Mouse (Mus musculus) liver, embryonic 16.5 days (tissue): ENCODE measurements at regions not wholly inside any gene's neighbourhood (a gene's known extent, or its start where the extent isn't known, plus 50 kb on each side); places are given as distances from the start of the nearest gene placed in this dataset.

Experiments
- ATAC-seq: fragments of 200-750 bp; cut with Nextera tagmentation; 2 replicates; pipeline ENCODE4 v1.8.0; 2017; ENCODE audit warnings: low read depth, mild to moderate bottlenecking, moderate number of reproducible peaks, moderate library complexity
- H3K27ac ChIP-seq: fragments of 300-500 bp; sonication (generic); 2 replicates; pipeline ENCODE4 v1.5.1; 2014; ENCODE audit warnings: mild to moderate bottlenecking, low read length
- H3K27me3 ChIP-seq: fragments of 300-500 bp; sonication (generic); 2 replicates; pipeline ENCODE4 v1.6.1; 2014; ENCODE audit warnings: low read depth, low read length, mixed read lengths; ENCODE audit not compliant: control insufficient read depth, insufficient read depth
- H3K36me3 ChIP-seq: fragments of 300-500 bp; sonication (generic); 2 replicates; pipeline ENCODE4 v1.6.1; 2014; ENCODE audit warnings: mild to moderate bottlenecking; ENCODE audit not compliant: control insufficient read depth, insufficient read depth
- H3K4me1 ChIP-seq: fragments of 300-500 bp; sonication (generic); 2 replicates; pipeline ENCODE4 v1.6.1; 2014; ENCODE audit warnings: low read depth, low read length, mixed read lengths; ENCODE audit not compliant: control insufficient read depth
- H3K4me2 ChIP-seq: fragments of 300-500 bp; sonication (generic); 2 replicates; pipeline ENCODE4 v1.6.1; 2014; ENCODE audit warnings: low read depth, low read length, mixed read lengths
- H3K4me3 ChIP-seq: fragments of 300-500 bp; sonication (generic); 2 replicates; pipeline ENCODE4 v1.5.1; 2014; ENCODE audit warnings: low read depth, mild to moderate bottlenecking, low read length
- H3K9ac ChIP-seq: fragments of 300-500 bp; sonication (generic); 2 replicates; pipeline ENCODE4 v1.6.1; 2014; ENCODE audit warnings: low read depth, low read length
- H3K9me3 ChIP-seq: fragments of 300-500 bp; sonication (generic); replicated peaks from 2 replicates; pipeline ENCODE4 v1.6.1; 2016; ENCODE audit warnings: low read length; ENCODE audit not compliant: control insufficient read depth
- WGBS: fragments of 180-500 bp; shearing (Covaris S2); extraction: QIAGEN DNeasy Blood & Tissue Kit; methylation state at CpG from one replicate; pipeline ENCODE4 v1.1.7; 2014; ENCODE audit not compliant: insufficient replicate concordance; 5-methylcytosine and 5-hydroxymethylcytosine counted together

GRCm38 (mm10) chr9:118302785-118303384 lies 152.9 kb upstream of the Cmc1 start:
- no peaks in the 10 kb centered on the region for H3K4me1 ChIP-seq
- 65% methylated on average over 11 of the region's 11 CpGs for WGBS
- no peak for ATAC-seq
- H3K36me3 ChIP-seq: no peaks in the 10 kb centered on the region
- no peak overlapping the region for H3K27ac ChIP-seq
- H3K9ac ChIP-seq: no peak overlapping the region
- no peaks in the 10 kb centered on the region for H3K27me3 ChIP-seq
- H3K4me3 ChIP-seq: no peak overlapping the region
- no peak overlapping the region for H3K4me2 ChIP-seq
- no peaks in the 10 kb centered on the region for H3K9me3 ChIP-seq

DNA sequence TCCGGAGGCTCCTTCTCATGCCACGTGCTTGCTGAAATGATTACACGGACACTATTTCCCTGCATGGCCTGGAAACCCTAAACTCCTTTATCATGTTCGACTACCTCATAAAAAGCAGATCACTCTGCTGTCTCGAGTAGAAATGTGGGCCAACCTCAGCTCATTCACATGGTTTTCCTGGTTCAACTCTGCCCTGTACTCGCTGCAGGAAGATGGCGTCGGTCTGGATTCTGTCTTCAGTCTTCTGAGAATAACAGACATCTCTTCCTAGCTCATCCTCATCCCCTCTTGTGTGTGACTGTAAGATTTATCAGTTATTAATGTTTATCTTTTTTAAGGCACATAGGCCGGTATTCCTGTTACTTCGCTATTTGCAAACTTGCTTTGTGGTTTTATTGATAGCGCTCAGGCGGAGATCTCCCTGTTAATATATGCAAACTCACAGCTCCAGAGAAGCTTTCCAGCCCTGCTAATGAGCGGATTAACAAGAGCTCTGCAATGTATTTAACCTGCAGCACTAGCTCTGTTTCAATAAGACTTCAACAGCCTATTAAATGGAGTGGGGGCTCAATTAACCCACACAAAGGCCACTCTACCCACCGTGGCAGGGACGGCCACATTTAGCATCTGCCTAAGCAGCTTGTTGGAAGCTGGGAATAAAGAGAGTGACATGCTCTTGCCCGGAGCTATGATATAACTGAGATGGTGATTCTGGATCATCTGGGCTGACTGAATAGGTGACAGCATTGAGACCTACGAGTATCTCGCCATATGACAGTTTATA lies 159.5 kb upstream of the Eomes start:
- 73% methylated on average over 18 of the region's 18 CpGs for WGBS

GRCm38 (mm10) chr9:118323796-118324195 lies 154.2 kb upstream of the Eomes start:
- Histone ChIP-seq H3K27ac (no peak overlapping the region), H3K4me2 (no peak overlapping the region), H3K27me3 (no peaks in the 10 kb centered on the region), H3K9me3 (no peaks in the 10 kb centered on the region), H3K4me3 (no peak overlapping the region), H3K36me3 (no peaks in the 10 kb centered on the region), H3K9ac (no peak overlapping the region), H3K4me1 (no peaks in the 10 kb centered on the region)
- 46% methylated on average over 12 of the region's 12 CpGs for WGBS
- ATAC-seq: no peak

More for the DNA sequence above, 159.5 kb upstream of the Eomes start:
- H3K4me3 ChIP-seq: no peak overlapping the region
- no peaks in the 10 kb centered on the region for H3K9me3 ChIP-seq
- H3K27ac ChIP-seq: no peak overlapping the region
- no peaks in the 10 kb centered on the region for H3K27me3 ChIP-seq
- no peak overlapping the region for H3K9ac ChIP-seq
- no peak overlapping the region for H3K4me2 ChIP-seq
- no peak for ATAC-seq
- H3K36me3 ChIP-seq: no peaks in the 10 kb centered on the region
- H3K4me1 ChIP-seq: no peaks in the 10 kb centered on the region

- Histone ChIP-seq H3K4me2 (no peak overlapping the region), H3K9me3 (no peaks in the 10 kb centered on the region), H3K4me1 (no peaks in the 10 kb centered on the region), H3K9ac (no peak overlapping the region), H3K27ac (no peak overlapping the region), H3K4me3 (no peak overlapping the region), H3K27me3 (no peaks in the 10 kb centered on the region), H3K36me3 (no peaks in the 10 kb centered on the region)
- no peak for ATAC-seq
- 65% methylated on average over 9 of the region's 9 CpGs for WGBS
These were observed 151.4 kb upstream of the Eomes start for GRCm38 (mm10) chr9:118326656-118327055.

DNA sequence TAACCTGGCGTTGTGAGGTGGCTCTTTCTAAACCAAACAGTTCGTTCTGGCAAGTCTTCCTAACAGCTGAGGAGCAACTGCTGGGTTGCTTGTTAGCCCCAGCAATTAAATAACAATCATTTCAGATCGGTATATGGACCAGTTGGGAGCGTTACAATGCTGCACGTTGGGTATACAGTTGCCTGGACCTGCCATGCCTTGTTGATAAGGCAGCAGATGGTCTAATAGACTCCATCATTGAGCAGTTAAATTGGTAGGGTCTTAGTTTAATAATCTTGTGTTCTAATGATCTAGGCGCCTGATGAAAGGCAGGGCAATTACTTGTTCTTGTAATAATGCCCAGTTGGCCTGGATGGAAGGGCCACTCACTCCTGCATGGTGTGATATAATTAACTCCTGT lies 150.1 kb upstream of the Eomes start:
- Histone ChIP-seq H3K4me3 (no peak overlapping the region), H3K4me2 (no peak overlapping the region), H3K27me3 (no peaks in the 10 kb centered on the region), H3K9me3 (no peaks in the 10 kb centered on the region), H3K36me3 (no peaks in the 10 kb centered on the region), H3K4me1 (no peaks in the 10 kb centered on the region), H3K9ac (no peak overlapping the region), H3K27ac (no peak overlapping the region)
- WGBS: 59% methylated on average over 6 of the region's 6 CpGs
- no peak for ATAC-seq

DNA sequence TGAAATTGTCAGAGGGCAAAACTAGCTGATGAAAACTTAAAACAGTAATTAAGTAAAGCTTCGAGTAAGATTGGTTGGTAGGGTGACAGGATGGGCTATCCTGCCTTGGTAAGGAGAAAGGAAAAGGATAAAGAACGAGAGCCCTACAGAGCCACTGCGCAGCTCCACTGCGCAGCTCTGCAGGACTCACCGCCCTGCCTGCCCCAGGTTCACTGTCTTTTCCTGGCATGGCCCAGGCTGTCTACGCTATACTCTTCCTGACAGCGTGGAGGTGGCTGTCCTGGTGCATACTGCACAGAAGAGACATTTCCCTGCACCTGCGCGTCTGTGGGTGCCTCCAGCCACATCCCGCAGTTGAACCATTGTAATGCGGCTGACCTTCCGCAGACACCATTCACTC lies 136.6 kb upstream of the Eomes start:
- Histone ChIP-seq H3K27me3 (no peaks in the 10 kb centered on the region), H3K9me3 (no peaks in the 10 kb centered on the region), H3K27ac (no peak overlapping the region), H3K4me3 (no peak overlapping the region), H3K9ac (no peak overlapping the region), H3K4me1 (no peaks in the 10 kb centered on the region), H3K36me3 (no peaks in the 10 kb centered on the region), H3K4me2 (no peak overlapping the region)
- WGBS: 48% methylated on average over 12 of the region's 12 CpGs
- no peak for ATAC-seq

DNA sequence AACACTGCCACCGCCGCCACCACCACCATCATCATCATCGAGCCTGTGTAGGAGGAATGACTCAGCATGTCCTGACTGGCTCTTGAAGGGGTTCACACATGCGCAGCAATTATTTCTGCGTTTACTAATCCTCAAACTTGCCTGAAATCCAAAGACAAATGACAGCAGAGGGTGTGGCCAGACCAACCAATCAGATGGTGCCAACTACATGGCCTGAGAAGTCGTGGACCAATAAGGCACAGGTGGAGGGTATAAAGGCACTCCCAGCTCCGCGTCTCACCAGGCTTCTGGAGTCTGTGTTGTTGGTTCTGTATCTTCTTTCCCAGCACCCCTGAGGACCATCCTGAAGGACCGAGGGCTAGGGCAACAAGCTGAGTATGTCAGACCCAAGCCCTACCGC lies 123.1 kb upstream of the Eomes start:
- Histone ChIP-seq H3K27ac (no peak overlapping the region), H3K36me3 (no peaks in the 10 kb centered on the region), H3K4me1 (no peaks in the 10 kb centered on the region), H3K4me3 (no peak overlapping the region), H3K9ac (no peak overlapping the region), H3K27me3 (no peaks in the 10 kb centered on the region), H3K9me3 (no peaks in the 10 kb centered on the region), H3K4me2 (no peak overlapping the region)
- ATAC-seq: no peak
- WGBS: 75% methylated on average over 10 of the region's 10 CpGs

GRCm38 (mm10) chr9:118357406-118357805 lies 120.6 kb upstream of the Eomes start:
- H3K9ac ChIP-seq: no peak overlapping the region
- no peak overlapping the region for H3K27ac ChIP-seq
- H3K36me3 ChIP-seq: no peaks in the 10 kb centered on the region
- H3K9me3 ChIP-seq: no peaks in the 10 kb centered on the region
- no peaks in the 10 kb centered on the region for H3K4me1 ChIP-seq
- no peak overlapping the region for H3K4me3 ChIP-seq
- ATAC-seq: no peak
- 71% methylated on average over 8 of the region's 8 CpGs for WGBS
- no peak overlapping the region for H3K4me2 ChIP-seq
- no peaks in the 10 kb centered on the region for H3K27me3 ChIP-seq

DNA sequence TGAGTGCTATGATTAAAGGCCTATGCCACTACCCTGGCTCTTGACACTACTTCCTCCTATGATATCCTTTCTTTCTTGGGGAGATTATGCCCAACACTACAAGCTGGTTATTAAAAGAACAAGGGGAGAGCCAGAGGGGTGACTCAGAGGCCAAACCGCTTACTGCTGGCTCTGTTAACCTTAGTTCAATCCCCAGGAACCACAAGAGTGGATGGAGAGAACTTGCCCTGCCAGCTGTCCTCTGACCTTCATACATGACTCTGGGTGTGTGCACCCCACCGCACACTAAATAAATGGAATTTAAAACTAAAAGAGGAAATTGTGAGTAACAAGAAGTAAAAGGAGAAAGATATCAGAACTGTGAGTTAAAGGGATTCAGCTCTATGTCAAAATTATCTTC lies 114.1 kb upstream of the Eomes start:
- Histone ChIP-seq H3K9me3 (no peaks in the 10 kb centered on the region), H3K4me3 (no peak overlapping the region), H3K9ac (no peak overlapping the region), H3K36me3 (no peaks in the 10 kb centered on the region), H3K4me1 (no peaks in the 10 kb centered on the region), H3K4me2 (no peak overlapping the region), H3K27me3 (no peaks in the 10 kb centered on the region), H3K27ac (no peak overlapping the region)
- WGBS: 63% methylated on average over 2 of the region's 2 CpGs
- ATAC-seq: no peak
